Mouse (Mus musculus) thymus, adult 2 months (tissue): ENCODE measurements around the gene Acrv1.

Source experiments
- CTCF ChIP-seq: fragments of 200-500 bp; IDR thresholded peaks from 2 replicates; pipeline ENCODE4 v1.5.1; 2012; ENCODE audit warnings: mild to moderate bottlenecking, control low read depth, low read length, moderate library complexity, borderline replicate concordance; ENCODE audit not compliant: control insufficient read depth, poor library complexity, insufficient read depth; ENCODE audit errors: extremely low read depth
- POLR2A ChIP-seq: fragments of 200-500 bp; IDR thresholded peaks from 2 replicates; pipeline ENCODE4 v1.6.1; 2012; ENCODE audit warnings: mild to moderate bottlenecking, low read length, control low read depth, moderate library complexity; ENCODE audit not compliant: control insufficient read depth, poor library complexity, insufficient read depth; ENCODE audit errors: extremely low read depth

GRCm38 (mm10) chr9:36707304-36707703 lies 14.3 kb downstream of the Acrv1 start:
- TF ChIP-seq POLR2A (no peak), CTCF (no peak)
